Mouse (Mus musculus) small intestine, adult 2 months (tissue): ENCODE data around the gene Ttc21a.

ENCODE experiments used
- CTCF ChIP-seq: fragments of 200-500 bp; IDR thresholded peaks from 2 replicates; pipeline ENCODE4 v1.5.1; 2012; ENCODE audit warnings: low read depth, mild to moderate bottlenecking, control low read depth, inconsistent platforms, low read length, moderate library complexity, mixed read lengths; ENCODE audit not compliant: insufficient replicate concordance, insufficient read length; ENCODE audit errors: extremely low read depth
- POLR2A ChIP-seq: fragments of 200-500 bp; IDR thresholded peaks from 2 replicates; pipeline ENCODE4 v1.6.1; 2012; ENCODE audit warnings: low read depth, mild to moderate bottlenecking, control low read depth, inconsistent platforms, low read length, moderate library complexity

DNA sequence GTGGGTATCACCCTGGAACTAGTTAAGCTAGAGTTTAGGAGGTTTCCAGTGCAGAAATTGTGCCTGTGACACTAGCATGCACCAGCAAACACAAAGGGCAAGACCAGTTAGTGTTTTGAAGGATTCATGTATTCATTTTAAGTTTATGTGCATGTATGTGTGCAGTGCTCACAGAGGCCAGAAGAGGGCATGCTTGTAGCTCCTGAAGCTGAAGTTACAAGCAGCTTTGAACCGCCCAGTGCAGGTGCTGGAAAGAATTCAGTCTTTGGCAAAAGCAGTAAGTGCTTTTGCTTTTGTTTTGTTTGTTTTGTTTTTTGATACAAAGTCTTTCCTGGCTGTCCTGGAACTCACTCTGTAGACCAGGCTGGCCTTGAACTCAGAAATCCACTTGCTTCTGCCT, 70.4 kb downstream of the Ttc21a start:
- no peak for TF ChIP-seq CTCF
- TF ChIP-seq POLR2A: no peak
